Mouse (Mus musculus) retina, postnatal 1 day (tissue): ENCODE results near the gene Fam193a.

Experiments
- DNase-seq: peaks from one replicate; pipeline ENCODE4 v3.0.0-alpha.2; 2012

Gene Fam193a

GRCm38 (mm10) chr5:34385616-34386015 is 15.9 kb downstream of the Fam193a start:
- DNase-seq, result no peak

- DNase-seq, result no peak
Observed at GRCm38 (mm10) chr5:34386744-34387143, 17.0 kb downstream of the Fam193a start.

- DNase-seq, result no peak
Observed at GRCm38 (mm10) chr5:34393251-34393650, 23.5 kb downstream of the Fam193a start.

GRCm38 (mm10) chr5:34395347-34395746 is 25.6 kb downstream of the Fam193a start:
- DNase-seq, result no peak

- no peak for DNase-seq
Observed at GRCm38 (mm10) chr5:34395850-34396540, 26.3 kb downstream of the Fam193a start.

- DNase-seq, result no peak
Observed at GRCm38 (mm10) chr5:34397866-34398265, 28.1 kb downstream of the Fam193a start.

GRCm38 (mm10) chr5:34398326-34398725 is 28.6 kb downstream of the Fam193a start:
- no peak for DNase-seq

GRCm38 (mm10) chr5:34407366-34407918 is 37.7 kb downstream of the Fam193a start:
- no peak for DNase-seq

GRCm38 (mm10) chr5:34409002-34409401 is 39.3 kb downstream of the Fam193a start:
- no peak for DNase-seq

- no peak for DNase-seq
Observed at GRCm38 (mm10) chr5:34410819-34411218, 41.1 kb downstream of the Fam193a start.

GRCm38 (mm10) chr5:34413921-34414320 is 44.2 kb downstream of the Fam193a start:
- DNase-seq, result no peak

- no peak for DNase-seq
Observed at GRCm38 (mm10) chr5:34417251-34418008, 47.7 kb downstream of the Fam193a start.

- no peak for DNase-seq
Observed at GRCm38 (mm10) chr5:34419188-34419587, 49.5 kb downstream of the Fam193a start.

- no peak for DNase-seq
Observed at GRCm38 (mm10) chr5:34430776-34431175, 61.0 kb downstream of the Fam193a start.

GRCm38 (mm10) chr5:34433786-34434185 is 64.1 kb downstream of the Fam193a start:
- no peak for DNase-seq

- no peak for DNase-seq
Observed at GRCm38 (mm10) chr5:34434241-34434640, 64.5 kb downstream of the Fam193a start.

GRCm38 (mm10) chr5:34438052-34438451 is 68.3 kb downstream of the Fam193a start:
- no peak for DNase-seq

- DNase-seq, result no peak
Observed at GRCm38 (mm10) chr5:34438659-34439058, 68.9 kb downstream of the Fam193a start.

- no peak for DNase-seq
Observed at GRCm38 (mm10) chr5:34439768-34440167, 70.0 kb downstream of the Fam193a start.

GRCm38 (mm10) chr5:34441797-34442196 is 72.1 kb downstream of the Fam193a start:
- DNase-seq, result no peak

- no peak for DNase-seq
Observed at GRCm38 (mm10) chr5:34446207-34446606, 76.5 kb downstream of the Fam193a start.

- DNase-seq, result no peak
Observed at GRCm38 (mm10) chr5:34458994-34459393, 89.3 kb downstream of the Fam193a start.

GRCm38 (mm10) chr5:34461294-34461693 is 91.6 kb downstream of the Fam193a start:
- DNase-seq, result no peak

- DNase-seq, result peak; percentile 18
Observed at GRCm38 (mm10) chr5:34461841-34462240, 92.1 kb downstream of the Fam193a start.
